ENCODE assay signal across 8 mouse cellular contexts in the genomic region with DNA sequence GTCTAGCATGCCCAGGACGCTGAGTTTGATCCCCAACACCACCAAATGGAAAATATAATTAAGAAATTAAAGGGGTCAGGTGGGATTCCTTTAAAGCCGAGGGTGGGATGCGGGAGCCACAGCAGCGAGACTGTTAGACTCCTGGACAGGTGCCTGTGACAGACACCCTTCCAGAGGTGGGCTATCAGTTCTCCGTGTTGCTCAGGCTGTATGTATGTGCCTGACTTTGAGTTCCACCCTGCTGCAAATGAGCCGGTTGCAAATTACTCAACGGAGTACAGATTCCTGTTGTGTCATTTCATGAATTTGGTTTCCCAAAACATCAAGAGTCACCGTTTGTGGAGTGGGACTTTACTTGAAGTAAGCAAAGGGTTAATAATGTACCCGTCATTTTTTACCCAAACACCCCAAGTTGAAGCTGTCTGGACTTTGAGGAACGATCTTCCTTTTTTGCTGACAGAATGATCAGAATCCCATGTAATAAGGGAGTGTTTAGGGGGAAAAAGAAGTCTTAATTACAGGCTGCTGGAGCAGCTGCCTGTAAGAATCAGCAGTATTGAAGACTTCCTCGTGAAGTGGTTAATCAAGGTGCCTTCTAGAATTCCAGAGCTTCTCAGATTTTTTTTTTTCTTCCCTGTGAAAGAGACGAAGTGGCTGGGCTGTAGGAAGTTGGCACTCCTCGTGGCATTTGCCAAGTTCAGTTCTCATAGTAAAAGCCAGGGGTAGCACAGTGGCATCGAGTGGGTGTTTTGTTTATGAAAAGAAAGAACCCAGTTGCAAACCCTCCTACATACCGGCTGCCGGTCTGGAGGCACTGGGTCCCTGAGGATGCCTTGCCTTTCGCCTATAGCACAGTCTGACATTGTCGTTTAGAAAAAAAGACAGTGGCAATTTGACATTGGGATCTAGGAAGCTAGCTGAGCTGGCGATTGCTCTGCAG. TPM values are rescaled to one million over a fixed set of nuclear protein-coding genes. Genes with fewer than 3 reads are reported as not detected.
DNase-seq lines count a peak whose midpoint lies in the region; ATAC-seq and TF ChIP-seq lines count a peak whose summit lies in the region.

No protein-coding gene starts in this region.

- ATAC-seq in G1E (ENCODE audit: extremely low read depth, insufficient number of reproducible peaks, low FRiP score, poor library complexity, severe bottlenecking): no peak
- no peak for ATAC-seq in forebrain, embryonic 13.5 days
- ATAC-seq in limb, embryonic 15.5 days (ENCODE audit: insufficient number of reproducible peaks, low FRiP score, low TSS enrichment, low read depth): no peak

- no peak for TF ChIP-seq CTCF in G1E (IDR thresholded peaks at IDR 0.05; ENCODE audit: low read depth, low read length)
- no peak for TF ChIP-seq CTCF in olfactory bulb, adult 2 months (IDR thresholded peaks at IDR 0.05; ENCODE audit: insufficient read depth, low read depth, low read length)

- H3K9me3 ChIP-seq in heart, embryonic 10.5 days: no peaks in the 10 kb centered on the region
- no peaks in the 10 kb centered on the region for H3K9me3 ChIP-seq in G1E (replicated peaks)
- no peaks in the 10 kb centered on the region for H3K9me3 ChIP-seq in forebrain, embryonic 13.5 days (replicated peaks)
- H3K9me3 ChIP-seq in limb, embryonic 15.5 days: no peaks in the 10 kb centered on the region

- DNase-seq in heart, embryonic 10.5 days (ENCODE audit: low spot score): no peak
- no peak for DNase-seq in heart, postnatal 10 days
- DNase-seq in G1E (ENCODE audit: low spot score): no peak
- DNase-seq in adrenal gland, postnatal 4 days (ENCODE audit: low spot score in 2 of 2): no peak
- no peak for DNase-seq in spleen, postnatal 36 days (ENCODE audit: low spot score in 2 of 2)

- no peaks in the 10 kb centered on the region for H3K36me3 ChIP-seq in heart, embryonic 10.5 days
- peaks cover 17% of the 10 kb centered on the region for H3K36me3 ChIP-seq in G1E (replicated peaks)
- no peaks in the 10 kb centered on the region for H3K36me3 ChIP-seq in forebrain, embryonic 13.5 days (ENCODE audit: poor library complexity, severe bottlenecking)
- no peaks in the 10 kb centered on the region for H3K36me3 ChIP-seq in limb, embryonic 15.5 days

- 68% methylated on average over 19 of the region's 19 CpGs for WGBS in heart, embryonic 10.5 days
- WGBS in forebrain, embryonic 13.5 days: 53% methylated on average over 19 of the region's 19 CpGs
- WGBS in limb, embryonic 15.5 days: 22% methylated on average over 19 of the region's 19 CpGs
- WGBS in olfactory bulb, adult 2 months: 15% methylated on average over 19 of the region's 19 CpGs

- H3K27me3 ChIP-seq in heart, embryonic 10.5 days (ENCODE audit: insufficient read depth, poor library complexity, severe bottlenecking): no peaks in the 10 kb centered on the region
- H3K27me3 ChIP-seq in G1E (ENCODE audit: insufficient read depth, low read length): no peaks in the 10 kb centered on the region
- no peaks in the 10 kb centered on the region for H3K27me3 ChIP-seq in forebrain, embryonic 13.5 days
- H3K27me3 ChIP-seq in limb, embryonic 15.5 days: no peaks in the 10 kb centered on the region

- no peak overlapping the region for H3K27ac ChIP-seq in heart, embryonic 10.5 days
- no peak overlapping the region for H3K27ac ChIP-seq in forebrain, embryonic 13.5 days
- H3K27ac ChIP-seq in limb, embryonic 15.5 days: no peak overlapping the region
- H3K27ac ChIP-seq in olfactory bulb, adult 2 months (ENCODE audit: insufficient read depth, low read depth, low read length): no peak overlapping the region

- intact Hi-C loops in heart, postnatal 10 days (cut with DNase I): loop anchor here (2.0 to 5.0 kb wide), 3 partner anchors 33 to 84 kb away; no protein-coding TSS in a partner anchor

- peak overlapping the region; percentile 85 for H3K4me2 ChIP-seq in forebrain, embryonic 13.5 days
- H3K4me2 ChIP-seq in limb, embryonic 15.5 days: peak overlapping the region; percentile 80

- no peak for TF ChIP-seq POLR2A in olfactory bulb, adult 2 months (IDR thresholded peaks at IDR 0.05; ENCODE audit: insufficient read depth, low read depth, low read length)

- H3K4me3 ChIP-seq in heart, embryonic 10.5 days: peak overlapping the region; percentile 96
- H3K4me3 ChIP-seq in G1E (ENCODE audit: low read depth, low read length): peak overlapping the region; percentile 97
- H3K4me3 ChIP-seq in forebrain, embryonic 13.5 days: peak overlapping the region; percentile 79
- peak overlapping the region; percentile 90 for H3K4me3 ChIP-seq in limb, embryonic 15.5 days
- peak overlapping the region; percentile 31 for H3K4me3 ChIP-seq in olfactory bulb, adult 2 months (ENCODE audit: insufficient read depth, low read depth, low read length)

- H3K9ac ChIP-seq in forebrain, embryonic 13.5 days: peak overlapping the region; percentile 80; the same call in 1 of the 2 replicates
- 0 out of 2 replicates have a peak overlapping the region, but pooled peaks have one; percentile 75 for H3K9ac ChIP-seq in limb, embryonic 15.5 days

- peaks cover 43% of the 10 kb centered on the region for H3K4me1 ChIP-seq in heart, embryonic 10.5 days
- H3K4me1 ChIP-seq in G1E (ENCODE audit: insufficient read depth, low read depth, low read length): peaks cover 68% of the 10 kb centered on the region
- peaks cover 20% of the 10 kb centered on the region for H3K4me1 ChIP-seq in forebrain, embryonic 13.5 days
- H3K4me1 ChIP-seq in limb, embryonic 15.5 days: peaks cover 48% of the 10 kb centered on the region
- H3K4me1 ChIP-seq in olfactory bulb, adult 2 months (ENCODE audit: control insufficient read depth, insufficient read depth, low read length): peaks cover 21% of the 10 kb centered on the region; the same call in 1 of the 2 replicates

RNA-seq across cellular contexts. Expression of gene Cyth3, which starts 1.4 kb away (rescaled TPM):
- polyA plus RNA-seq in heart, embryonic 10.5 days (2016; fragmentation: Nextera tagmentation; extraction: Ambion mirVana): 30.9 and 33.1 TPM in 2 replicates
- 100 to 1,000 TPM in 1 of 2 experiments, 10 to 100 TPM in 1; 87.2 to 125 TPM for total RNA-seq in heart, postnatal 10 days (2021)
- total RNA-seq in G1E (2014; fragmentation: Nextera tagmentation): 242 and 246 TPM in 2 replicates
- 174 and 191 TPM in 2 replicates for total RNA-seq in G1E (2017)
- 70.4 and 76.3 TPM in 2 replicates for polyA plus RNA-seq in G1E (2012)
- 24.0 and 26.4 TPM in 2 replicates for polyA plus RNA-seq in forebrain, embryonic 13.5 days (2015; fragmentation: Nextera tagmentation; extraction: Ambion mirVana)
- 78.0 and 78.5 TPM in 2 replicates for polyA plus RNA-seq in limb, embryonic 15.5 days (2015; fragmentation: Nextera tagmentation; extraction: Ambion mirVana)
- not detected in 2 replicates for polyA plus RNA-seq in olfactory bulb, adult 2 months (2012; ENCODE audit: insufficient read depth, insufficient read length, low replicate concordance, missing spikeins)
- total RNA-seq in adrenal gland, postnatal 4 days (2021): 100 to 1,000 TPM; 195 to 200 TPM

Comparison
In these comparisons a context has a peak if more than half of its experiments do, and no peak if none do; other contexts are left out.
1. H3K4me3 ChIP-seq: peak in every context shown above with its lines; median percentile 97 in G1E; 96 in heart, embryonic 10.5 days; 90 in limb, embryonic 15.5 days; 79 in forebrain, embryonic 13.5 days; 31 in olfactory bulb, adult 2 months.